Mouse (Mus musculus) heart, postnatal 0 days (tissue): ENCODE results near the gene Sirt7.
"Not testable (repeated sequence)": the region's sequence is repeated elsewhere in the genome, so short reads cannot be mapped to it uniquely, and the experiment has no call there.

Experiments used
- CTCF ChIP-seq: IDR thresholded peaks from 2 replicates; pipeline ENCODE4 v1.5.1; 2016; ENCODE audit warnings: antibody characterized with exemption, control low read depth, low read depth
- EP300 ChIP-seq: IDR thresholded peaks from 2 replicates; pipeline ENCODE4 v1.6.1; 2016; ENCODE audit warnings: antibody characterized with exemption, low read depth

GRCm38 (mm10) chr11:120582982-120583293, 42.1 kb downstream of the Sirt7 start:
- TF ChIP-seq CTCF, EP300: not testable (repeated sequence)
